Mouse (Mus musculus): ENCODE results near the gene Sec61b. TPM values are rescaled to one million over a fixed set of nuclear protein-coding genes. Genes with fewer than 3 reads are reported as not detected.

The Sec61b gene
- polyA plus RNA-seq, 2 experiments from 2014 or later: 366 to 372 TPM

DNA sequence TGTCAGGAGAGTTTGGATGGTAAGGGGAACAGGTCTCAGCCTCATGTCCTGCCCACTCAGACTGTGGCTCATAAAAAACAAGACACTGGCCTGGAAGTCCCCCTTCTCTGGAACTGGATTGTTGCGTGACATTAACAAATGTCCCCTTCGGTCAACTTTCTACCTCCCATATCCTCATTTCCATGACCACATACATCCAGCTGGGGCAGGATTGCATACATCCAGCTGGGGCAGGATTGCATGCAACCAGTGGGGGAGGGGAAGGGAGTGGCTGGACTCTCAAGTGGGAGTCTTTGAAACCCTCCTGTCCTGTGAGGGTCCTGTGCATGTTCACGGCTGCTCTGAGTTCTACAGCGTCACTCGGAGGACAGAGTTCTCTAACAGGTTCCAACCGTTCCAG lies 16.8 kb downstream of the Sec61b start:
- no peak for ATAC-seq

DNA sequence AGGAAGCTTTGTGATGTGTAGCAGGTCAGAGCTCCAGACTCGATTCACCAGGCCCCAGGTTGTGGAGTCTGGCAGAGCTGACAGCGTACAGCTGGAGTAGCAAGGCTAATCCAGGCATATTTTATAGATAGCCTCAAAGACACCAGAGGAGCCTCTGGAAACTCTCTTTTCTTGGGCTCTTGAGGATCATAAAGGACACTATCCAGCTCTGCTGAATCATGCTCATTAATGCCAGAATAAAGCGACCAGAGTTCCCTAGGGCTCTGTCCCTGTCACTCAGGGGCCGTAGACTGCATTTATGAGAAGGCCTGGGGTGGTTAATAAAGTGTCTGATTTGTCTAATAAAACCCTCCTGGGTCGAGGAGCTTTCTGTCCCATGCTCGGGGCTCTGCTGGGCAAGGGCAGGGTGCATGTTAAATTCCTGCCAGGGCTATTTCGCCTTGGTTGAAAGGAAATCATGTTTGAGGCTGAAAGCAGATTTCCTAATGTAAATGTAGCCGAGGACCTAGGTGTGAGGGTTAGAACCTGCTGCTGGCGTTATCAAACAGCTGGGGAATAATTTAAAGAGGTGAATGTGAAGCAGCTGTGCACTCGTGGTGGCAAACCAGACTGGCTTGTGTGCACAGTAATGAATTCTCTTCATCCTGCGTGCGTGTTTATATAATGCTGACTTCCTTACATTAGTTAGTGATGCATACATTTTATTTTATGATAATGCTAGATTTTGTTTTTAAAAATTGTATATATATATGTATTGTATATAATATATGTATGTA lies 18.0 kb downstream of the Sec61b start:
- ATAC-seq: no peak

DNA sequence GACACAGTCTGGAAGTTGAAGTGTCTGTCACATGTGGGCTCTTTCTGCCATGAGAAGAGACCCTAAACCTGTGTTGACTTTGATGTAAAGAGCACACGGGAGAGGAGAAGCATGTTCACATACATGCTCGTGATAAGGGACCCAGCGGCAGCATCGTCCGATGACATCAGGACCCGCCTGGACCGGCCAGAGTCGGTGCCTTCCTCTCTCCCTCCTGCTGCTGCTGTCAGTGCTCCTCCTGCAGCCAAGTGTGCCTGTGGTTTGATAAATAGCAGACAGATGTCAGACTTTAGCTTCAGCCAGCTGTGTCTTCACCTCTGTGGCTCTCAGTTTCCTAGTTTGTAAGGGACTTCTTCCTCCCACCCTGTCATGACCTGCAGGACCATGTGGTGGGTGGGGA lies 19.0 kb downstream of the Sec61b start:
- ATAC-seq: no peak

DNA sequence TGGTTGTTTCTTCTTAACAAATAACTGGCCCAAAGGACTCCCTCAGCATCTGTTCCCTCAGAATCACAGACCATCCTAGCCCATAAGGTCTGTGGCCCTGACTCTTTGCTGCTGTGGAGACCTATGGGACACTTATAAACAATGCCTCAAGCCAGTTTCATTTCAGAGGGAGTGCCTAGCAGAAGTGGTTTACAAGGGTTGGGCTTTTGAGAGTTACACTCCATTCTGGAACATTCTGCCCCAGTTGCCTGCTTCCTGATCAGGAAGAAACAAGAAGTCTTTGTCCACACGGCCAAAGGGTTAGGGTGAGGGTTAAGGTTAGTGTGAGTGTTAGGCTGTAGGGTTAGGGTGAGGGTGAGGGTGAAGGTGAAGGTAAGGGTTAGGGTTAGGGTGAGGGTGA lies 19.7 kb downstream of the Sec61b start:
- ATAC-seq: no peak

DNA sequence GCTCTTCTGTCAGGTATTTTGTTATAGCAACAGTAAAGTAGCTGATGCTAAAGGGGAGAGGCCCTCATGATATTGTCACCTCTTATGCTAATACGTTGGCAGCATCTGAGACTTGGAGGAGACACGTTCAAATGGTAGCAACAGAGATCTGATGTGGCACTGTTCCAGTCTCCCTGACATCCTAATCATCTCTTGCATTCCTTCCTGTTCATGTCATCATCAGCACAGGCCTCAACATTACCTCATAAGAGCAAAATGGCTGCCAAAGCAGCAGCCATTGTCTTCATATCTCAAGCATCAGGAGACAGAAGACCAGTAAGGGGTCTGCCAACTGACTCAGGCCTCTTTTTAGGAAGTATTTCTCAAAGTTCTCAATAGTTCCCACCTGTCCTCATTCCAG lies 20.2 kb downstream of the Sec61b start:
- ATAC-seq: no peak

DNA sequence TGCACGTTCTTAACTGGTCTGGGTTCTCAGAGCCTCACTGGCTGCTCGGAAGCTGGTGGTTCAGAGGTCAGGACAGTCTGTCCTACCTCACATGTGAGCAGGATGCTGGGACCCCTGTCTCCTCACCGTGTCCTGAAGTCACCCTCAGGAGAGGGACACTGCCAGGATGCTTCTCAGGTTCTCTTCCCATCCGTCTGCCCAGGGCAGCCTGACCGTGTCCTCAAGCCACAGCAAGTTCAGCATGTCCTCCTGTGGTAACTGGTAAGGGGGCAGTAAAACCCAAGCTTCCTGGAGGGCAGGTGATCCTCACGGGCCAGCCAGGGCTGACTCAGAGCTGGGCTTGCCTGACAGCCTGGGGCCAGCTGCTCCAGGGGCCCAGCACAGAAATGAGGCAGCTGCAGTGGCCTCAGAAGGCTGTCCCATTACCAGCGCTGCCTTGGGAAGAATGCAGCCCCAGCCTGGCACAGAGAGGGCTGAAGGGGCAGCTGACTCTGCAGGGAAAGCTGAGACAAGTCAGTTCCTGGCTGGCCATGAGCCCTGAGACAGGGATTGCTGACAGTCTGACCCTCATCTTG lies 23.4 kb downstream of the Sec61b start:
- ATAC-seq: no peak

DNA sequence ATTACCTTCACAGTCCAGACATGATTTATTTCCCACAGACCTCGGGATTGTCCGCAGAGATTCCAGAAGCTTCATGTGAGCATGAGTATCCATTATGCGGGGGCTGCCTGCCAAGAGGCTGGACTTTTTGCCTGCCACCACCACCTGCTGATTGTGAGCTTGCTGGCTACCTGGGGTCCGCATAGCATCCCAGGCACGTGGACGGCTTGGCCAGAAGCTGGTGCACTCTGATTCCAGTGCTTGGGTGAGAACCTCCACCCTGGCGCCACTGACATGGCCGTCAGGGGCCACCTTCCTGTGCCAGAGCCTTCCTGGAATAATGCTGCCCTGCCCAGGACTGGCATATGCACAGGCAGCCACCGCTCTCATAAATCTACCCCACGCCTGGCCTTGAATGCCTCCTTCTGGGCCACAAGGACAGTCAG lies 24.7 kb downstream of the Sec61b start:
- no peak for ATAC-seq

DNA sequence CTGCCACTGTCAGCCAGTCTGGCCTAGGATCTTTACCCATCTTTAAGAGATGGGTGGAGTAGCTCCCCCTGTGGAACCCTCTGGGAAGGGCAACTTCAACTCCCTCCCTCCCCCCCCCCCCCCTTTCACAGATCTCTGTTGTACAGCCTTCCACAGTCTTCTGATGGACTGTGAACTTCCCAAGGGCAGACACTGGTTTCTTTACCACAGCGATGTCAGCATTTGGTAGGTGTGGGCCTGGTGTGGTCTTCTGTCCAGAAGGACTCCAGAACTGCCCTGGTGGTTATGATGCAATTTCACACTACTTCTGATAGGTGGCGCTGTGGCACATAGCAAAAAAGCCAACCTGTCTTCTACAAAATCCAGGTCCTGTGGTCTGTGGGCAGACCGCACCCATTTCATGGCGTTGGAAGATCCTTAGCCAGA lies 28.1 kb downstream of the Sec61b start:
- ATAC-seq: no peak

DNA sequence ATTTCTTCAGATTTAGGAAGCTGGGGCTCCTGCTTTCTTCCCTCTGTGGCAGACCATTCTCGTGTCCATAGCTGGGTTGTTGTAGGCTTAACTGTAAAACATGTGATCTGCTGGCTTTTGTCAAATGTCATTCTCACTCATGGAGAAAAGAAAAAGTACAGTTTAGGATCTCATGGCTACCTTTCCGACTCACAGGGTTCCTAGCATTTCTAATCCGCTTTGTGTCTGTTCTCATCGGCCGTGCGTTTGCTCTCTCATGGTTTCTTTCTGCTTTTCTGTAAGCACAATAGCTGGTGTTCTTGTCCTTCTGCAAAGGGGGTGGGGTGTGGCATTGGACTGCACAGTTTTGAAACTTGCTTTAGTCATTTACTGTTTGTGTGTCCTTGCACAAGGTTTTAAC lies 28.6 kb downstream of the Sec61b start:
- ATAC-seq: no peak

DNA sequence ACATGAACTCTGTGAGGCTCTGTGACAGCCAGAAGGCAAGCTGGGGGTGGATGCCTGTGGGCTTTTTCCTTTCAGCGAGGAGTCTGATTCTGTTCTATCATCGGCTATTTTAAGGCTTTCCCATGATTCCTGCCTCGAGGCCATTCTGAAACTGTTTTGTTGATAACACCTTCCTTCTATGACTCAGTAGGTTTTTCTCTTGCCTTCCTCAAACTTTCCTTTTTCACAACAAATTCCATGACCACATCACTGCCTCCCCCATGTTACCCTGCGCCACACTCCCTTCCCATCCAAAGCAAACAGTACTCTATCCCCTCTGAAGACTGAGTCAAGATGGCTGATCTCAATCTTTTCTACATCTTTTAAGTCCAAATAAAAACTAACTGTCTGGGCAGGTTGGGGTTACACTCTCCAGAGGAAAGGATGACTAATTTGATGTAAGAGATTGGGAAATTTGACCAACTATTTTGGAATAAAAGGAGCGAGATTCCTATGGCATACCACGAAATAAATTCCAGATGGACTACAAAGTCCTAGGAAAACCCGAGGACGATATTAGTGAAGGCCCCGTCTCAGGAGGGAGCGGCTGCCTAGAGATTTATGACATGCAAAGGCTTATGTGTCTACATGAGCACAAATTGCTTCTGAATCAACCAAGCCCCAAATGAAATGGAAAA lies 30.5 kb downstream of the Sec61b start:
- ATAC-seq: no peak

DNA sequence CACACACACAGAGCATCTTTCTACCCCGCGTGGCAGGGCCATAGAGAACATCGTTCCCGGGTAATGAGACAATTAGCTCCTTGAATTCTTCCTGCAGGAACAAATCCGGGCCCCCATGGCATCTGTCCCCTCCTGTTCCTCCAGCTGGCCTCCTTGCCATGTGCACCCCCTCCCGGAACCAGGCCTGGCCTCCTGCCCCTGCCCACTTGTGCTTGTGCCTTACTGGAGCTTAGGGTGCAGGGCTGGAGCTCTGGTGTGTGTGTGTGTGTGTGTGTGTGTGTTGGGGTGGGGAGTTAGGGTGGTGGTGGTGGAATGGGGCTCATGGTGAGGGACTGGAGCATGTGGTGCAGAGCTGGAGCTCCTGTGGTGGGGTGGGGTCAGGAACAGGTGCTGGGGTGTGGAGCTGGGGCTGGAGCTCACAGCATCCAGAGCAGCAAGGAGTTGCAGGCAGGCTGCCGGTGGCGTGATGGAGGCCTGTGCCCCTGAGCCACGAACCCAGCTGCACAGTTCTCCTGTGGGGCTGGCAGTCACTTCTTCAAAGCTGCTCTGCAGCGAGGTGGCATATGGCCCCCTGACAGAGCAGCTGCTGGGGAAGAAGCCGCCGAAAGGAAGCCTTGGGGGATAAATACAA lies 44.2 kb downstream of the Sec61b start:
- no peak for ATAC-seq

DNA sequence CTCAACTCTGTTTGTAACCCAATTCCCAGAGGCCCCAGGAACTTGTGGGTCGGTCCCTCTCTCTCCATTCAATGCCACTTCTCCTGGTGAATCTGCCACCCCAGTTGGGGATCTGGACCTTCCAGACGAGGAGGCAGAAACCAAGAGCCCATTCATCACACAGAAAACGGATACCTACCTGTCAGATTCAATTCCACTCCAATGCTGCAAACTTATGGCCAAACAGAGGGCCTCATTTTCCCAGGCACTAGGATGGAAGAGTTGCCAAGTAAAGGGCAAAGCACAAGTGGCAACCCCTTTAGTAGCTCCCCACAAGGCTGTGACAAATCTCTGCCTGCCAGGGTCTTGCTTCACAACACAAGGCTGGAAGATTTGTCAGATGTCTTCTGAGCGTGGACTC lies 45.6 kb downstream of the Sec61b start:
- no peak for ATAC-seq

DNA sequence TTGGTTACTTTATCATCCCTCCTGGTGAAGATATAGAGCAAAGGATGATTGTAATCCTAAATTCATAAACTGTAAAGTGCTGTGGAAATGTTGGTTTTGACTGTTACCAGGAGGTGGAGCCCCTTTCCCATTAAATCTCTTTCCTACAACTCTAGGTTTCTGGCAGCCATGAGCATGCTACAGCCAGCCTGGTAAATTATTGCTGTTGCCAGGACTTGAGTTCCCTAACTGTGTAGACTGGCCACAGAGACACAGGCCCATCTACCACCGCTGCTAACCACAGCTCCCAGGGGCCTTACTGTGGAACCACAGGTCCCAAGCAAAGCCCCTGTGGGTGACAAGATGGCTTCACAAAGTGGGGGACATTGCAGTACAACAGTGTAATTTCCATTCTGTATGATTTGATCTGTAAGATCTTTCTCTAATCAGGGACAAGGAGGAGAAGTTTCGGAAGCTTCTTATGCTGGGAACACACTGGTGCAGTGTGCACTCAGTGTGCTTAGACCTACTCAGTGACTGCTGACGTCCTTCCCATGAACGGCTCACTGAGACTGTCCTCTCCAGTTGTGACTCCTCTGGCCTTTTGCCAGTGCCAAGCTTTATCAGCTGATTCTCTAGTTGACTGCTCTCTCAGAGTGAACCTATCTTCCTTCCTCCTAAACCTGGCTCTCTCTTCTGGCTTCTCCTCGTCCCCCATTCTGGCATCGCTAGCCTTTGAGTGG lies 47.6 kb downstream of the Sec61b start:
- ATAC-seq: no peak

DNA sequence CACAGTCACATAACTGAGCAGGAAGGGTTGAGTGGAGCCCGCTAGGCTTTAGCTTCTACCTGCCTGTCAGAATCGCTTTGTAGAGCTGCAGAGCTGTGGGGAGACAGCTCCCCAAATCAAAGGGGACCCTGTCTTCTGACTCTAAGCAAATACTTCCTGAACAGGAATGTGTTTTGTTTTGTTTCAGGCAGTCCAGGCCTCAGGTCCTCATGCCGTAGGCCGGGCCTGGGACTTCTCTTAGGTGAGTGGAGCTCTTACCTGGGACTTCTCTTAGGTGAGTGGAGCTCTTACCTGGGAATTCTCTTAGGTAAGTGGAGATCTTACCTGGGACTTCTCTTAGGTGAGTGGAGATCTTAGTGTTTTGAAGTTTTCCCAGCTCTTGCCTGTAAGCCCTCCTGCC lies 55.4 kb downstream of the Sec61b start:
- no peak for ATAC-seq

Other genes starting within 250 kb of the Sec61b start
- 10 to 100 TPM; 35.2 to 38.2 TPM for gene Tgfbr1, start 121.4 kb upstream of the Sec61b start, polyA plus RNA-seq (2017; shearing (Covaris generic))
- 1 to 10 TPM; 6.4 to 9.8 TPM for gene Alg2, start 325 bp upstream of the Sec61b start, polyA plus RNA-seq (2017; shearing (Covaris generic))